Mouse (Mus musculus): Measurements from ENCODE around the gene Gtf2a2.

GRCm38 (mm10) chr9:70053411-70053810, 41.1 kb downstream of the Gtf2a2 start:
- no peak for TF ChIP-seq CTCF (IDR thresholded peaks at IDR 0.05; ENCODE audit: control insufficient read depth, insufficient read depth, insufficient replicate concordance, low read depth, low read length)
- TF ChIP-seq POLR2A (IDR thresholded peaks at IDR 0.05; ENCODE audit: control insufficient read depth, low read depth, low read length): no peak
